Mouse (Mus musculus): ENCODE results near the gene Cyp27b1. TPM values are rescaled to one million over a fixed set of nuclear protein-coding genes. Genes with fewer than 3 reads are reported as not detected.

Gene Cyp27b1
- polyA plus RNA-seq, 2 experiments, result 0.19 to 1.1 TPM

- Histone ChIP-seq H3K4me2 (replicated peaks; ENCODE audit: low read depth, low read length, severe bottlenecking) (no peak overlapping the region), H3K9ac (ENCODE audit: low read depth, low read length, severe bottlenecking) (no peak overlapping the region), H3K27ac (replicated peaks; ENCODE audit: low read depth, low read length) (no peak overlapping the region), H3K36me3 (ENCODE audit: control insufficient read depth, insufficient read depth, low read length) (peaks cover 44% of the 10 kb centered on the region), H3K9me3 (ENCODE audit: control insufficient read depth, low read length) (no peaks in the 10 kb centered on the region), H3K4me3 (replicated peaks; ENCODE audit: low read length) (no peak overlapping the region), H3K4me1 (ENCODE audit: control insufficient read depth, insufficient read depth, low read length) (peaks cover 18% of the 10 kb centered on the region; the same call in 1 of the 2 replicates), H3K27me3 (ENCODE audit: control insufficient read depth, insufficient read depth, low read length) (peaks cover 2% of the 10 kb centered on the region; the same call in 1 of the 2 replicates)
- WGBS, result 89% methylated on average over 9 of the region's 9 CpGs
- ATAC-seq (ENCODE audit: low FRiP score, low read depth) (no peak), DNase-seq (ENCODE audit: low spot score) (no peak)
- no peak for TF ChIP-seq POLR2A (IDR thresholded peaks at IDR 0.05; ENCODE audit: borderline replicate concordance, extremely low read depth, insufficient read depth, insufficient read length)
Observed at GRCm38 (mm10) chr10:127065981-127066380, 17.9 kb downstream of the Cyp27b1 start.

DNA sequence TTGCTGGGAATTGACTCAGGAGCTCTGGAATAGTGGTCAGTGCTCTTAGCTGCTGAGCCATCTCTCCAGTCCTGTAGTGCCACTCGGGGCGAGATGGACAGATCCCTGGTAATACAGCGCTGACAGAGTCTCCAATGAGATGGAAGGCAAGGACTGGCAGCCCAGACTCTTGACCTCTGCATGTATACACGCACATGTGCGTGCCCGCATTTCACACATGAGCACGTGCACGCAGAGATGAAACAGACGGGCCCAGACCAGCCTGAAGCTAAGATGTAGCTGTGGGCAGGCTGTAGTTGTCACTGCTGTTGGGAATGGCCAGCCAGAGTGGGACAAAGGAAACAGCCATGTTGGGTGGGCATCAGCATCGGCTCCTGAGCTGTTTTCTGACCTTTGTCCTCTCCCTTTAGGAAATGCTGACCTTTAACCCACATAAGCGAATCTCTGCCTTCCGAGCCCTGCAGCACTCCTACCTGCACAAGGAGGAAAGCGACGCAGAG, 18.5 kb downstream of the Cyp27b1 start:
- H3K9me3 ChIP-seq (ENCODE audit: control insufficient read depth, low read length), result no peaks in the 10 kb centered on the region
- H3K27ac ChIP-seq (replicated peaks; ENCODE audit: low read depth, low read length), result no peak overlapping the region
- peaks cover 20% of the 10 kb centered on the region; the same call in 1 of the 2 replicates for H3K4me1 ChIP-seq (ENCODE audit: control insufficient read depth, insufficient read depth, low read length)
- no peak overlapping the region for H3K4me3 ChIP-seq (replicated peaks; ENCODE audit: low read length)
- DNase-seq (ENCODE audit: low spot score) (no peak), ATAC-seq (ENCODE audit: low FRiP score, low read depth) (no peak)
- no peaks in the 10 kb centered on the region for H3K27me3 ChIP-seq (ENCODE audit: control insufficient read depth, insufficient read depth, low read length)
- TF ChIP-seq POLR2A (IDR thresholded peaks at IDR 0.05; ENCODE audit: borderline replicate concordance, extremely low read depth, insufficient read depth, insufficient read length), result no peak
- no peak overlapping the region for H3K4me2 ChIP-seq (replicated peaks; ENCODE audit: low read depth, low read length, severe bottlenecking)
- H3K36me3 ChIP-seq (ENCODE audit: control insufficient read depth, insufficient read depth, low read length), result peaks cover 44% of the 10 kb centered on the region
- H3K9ac ChIP-seq (ENCODE audit: low read depth, low read length, severe bottlenecking), result no peak overlapping the region
- WGBS, result 87% methylated on average over 14 of the region's 14 CpGs

- H3K27ac ChIP-seq (replicated peaks; ENCODE audit: low read depth, low read length), result no peak overlapping the region
- no peak for ATAC-seq (ENCODE audit: low FRiP score, low read depth)
- no peaks in the 10 kb centered on the region for H3K9me3 ChIP-seq (ENCODE audit: control insufficient read depth, low read length)
Observed at GRCm38 (mm10) chr10:127068360-127069038, 20.4 kb downstream of the Cyp27b1 start.

GRCm38 (mm10) chr10:127069281-127070189, 21.5 kb downstream of the Cyp27b1 start:
- H3K36me3 ChIP-seq (ENCODE audit: control insufficient read depth, insufficient read depth, low read length), result peaks cover 42% of the 10 kb centered on the region
- peak overlapping the region; percentile 65 for H3K4me3 ChIP-seq (replicated peaks; ENCODE audit: low read length)
- peak overlapping the region; percentile 61 for H3K9ac ChIP-seq (ENCODE audit: low read depth, low read length, severe bottlenecking)
- 8% methylated on average over 30 of the region's 30 CpGs for WGBS
- peak; percentile 73 for ATAC-seq (ENCODE audit: low FRiP score, low read depth)
- peak overlapping the region; percentile 88 for H3K27ac ChIP-seq (replicated peaks; ENCODE audit: low read depth, low read length)
- peak; percentile 79 for DNase-seq (ENCODE audit: low spot score)
- TF ChIP-seq POLR2A (IDR thresholded peaks at IDR 0.05; ENCODE audit: borderline replicate concordance, extremely low read depth, insufficient read depth, insufficient read length), result no peak
- H3K27me3 ChIP-seq (ENCODE audit: control insufficient read depth, insufficient read depth, low read length), result no peaks in the 10 kb centered on the region
- H3K4me2 ChIP-seq (replicated peaks; ENCODE audit: low read depth, low read length, severe bottlenecking), result peak overlapping the region; percentile 87
- H3K4me1 ChIP-seq (ENCODE audit: control insufficient read depth, insufficient read depth, low read length), result peaks cover 20% of the 10 kb centered on the region; the same call in 1 of the 2 replicates
- no peaks in the 10 kb centered on the region for H3K9me3 ChIP-seq (ENCODE audit: control insufficient read depth, low read length)

More at GRCm38 (mm10) chr10:127068360-127069038, 20.4 kb downstream of the Cyp27b1 start:
- H3K4me2 ChIP-seq (replicated peaks; ENCODE audit: low read depth, low read length, severe bottlenecking), result peak overlapping the region; percentile 87
- no peaks in the 10 kb centered on the region for H3K27me3 ChIP-seq (ENCODE audit: control insufficient read depth, insufficient read depth, low read length)
- H3K9ac ChIP-seq (ENCODE audit: low read depth, low read length, severe bottlenecking), result peak overlapping the region; percentile 61; the same call in 1 of the 2 replicates
- peak overlapping the region; percentile 65; the same call in 1 of the 2 replicates for H3K4me3 ChIP-seq (replicated peaks; ENCODE audit: low read length)
- peaks cover 20% of the 10 kb centered on the region; the same call in 1 of the 2 replicates for H3K4me1 ChIP-seq (ENCODE audit: control insufficient read depth, insufficient read depth, low read length)
- H3K36me3 ChIP-seq (ENCODE audit: control insufficient read depth, insufficient read depth, low read length), result peaks cover 44% of the 10 kb centered on the region
- no peak for DNase-seq (ENCODE audit: low spot score)
- WGBS, result 70% methylated on average over 9 of the region's 9 CpGs
- TF ChIP-seq POLR2A (IDR thresholded peaks at IDR 0.05; ENCODE audit: borderline replicate concordance, extremely low read depth, insufficient read depth, insufficient read length), result no peak

Data from limb, embryonic 14.5 days (tissue).